Mouse (Mus musculus): Measurements from ENCODE around the gene Plekhb2. TPM values are rescaled to one million over a fixed set of nuclear protein-coding genes. Genes with fewer than 3 reads are reported as not detected.
A peak's percentile ranks its signal among the peaks of the same experiment; 100 is the strongest.

Gene Plekhb2
- polyA plus RNA-seq, 1 experiment from 2014 or later = 11.6 TPM

DNA sequence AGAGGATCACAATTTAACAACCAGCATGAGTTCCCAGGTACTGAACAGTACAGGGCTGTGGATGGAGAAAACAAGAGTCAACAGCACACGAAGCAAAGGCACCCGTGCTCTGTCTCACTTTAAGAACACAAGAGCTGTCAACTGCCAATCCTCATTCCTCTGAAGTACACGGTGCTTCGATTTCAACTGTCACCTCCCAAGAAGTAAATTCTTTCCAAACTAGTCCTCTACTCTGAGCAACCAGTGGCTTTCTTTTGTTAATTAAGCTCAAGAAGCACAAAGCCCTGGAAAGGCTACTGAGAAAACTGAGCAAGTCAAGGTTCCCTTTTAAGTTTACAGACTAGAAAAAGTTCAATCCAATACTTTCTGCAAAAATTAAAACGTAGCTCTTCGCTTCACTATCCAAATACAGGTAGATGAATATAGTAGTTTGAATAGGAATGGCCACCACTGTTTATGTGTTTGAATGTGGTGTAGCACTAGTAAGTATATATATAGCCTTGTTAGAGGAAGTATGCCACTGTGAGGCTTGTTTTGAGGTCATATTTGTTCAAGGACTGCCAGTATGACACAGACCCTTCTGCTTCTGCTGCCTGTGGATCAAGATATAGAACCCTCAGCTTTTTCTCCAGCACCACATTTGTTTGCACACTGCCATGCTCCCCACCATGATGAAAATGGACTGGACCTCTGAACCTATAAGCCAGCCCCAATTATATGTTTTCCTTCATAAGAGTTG lies 11.7 kb upstream of the Plekhb2 start:
- no peak overlapping the region for H3K4me3 ChIP-seq
- 71% methylated on average over 6 of the region's 6 CpGs for WGBS
- no peak overlapping the region for H3K27ac ChIP-seq
- peaks cover 38% of the 10 kb centered on the region for H3K4me1 ChIP-seq
- no peaks in the 10 kb centered on the region for H3K27me3 ChIP-seq
- H3K36me3 ChIP-seq = peaks cover 20% of the 10 kb centered on the region
- no peak overlapping the region for H3K9ac ChIP-seq
- H3K4me2 ChIP-seq = no peak overlapping the region
- ATAC-seq (ENCODE audit: insufficient number of reproducible peaks, insufficient read depth, low FRiP score, low TSS enrichment, low read depth) = no peak
- H3K9me3 ChIP-seq = no peaks in the 10 kb centered on the region

- no peak for ATAC-seq (ENCODE audit: insufficient number of reproducible peaks, insufficient read depth, low FRiP score, low TSS enrichment, low read depth)
- H3K4me2 ChIP-seq = no peak overlapping the region
- no peak overlapping the region for H3K9ac ChIP-seq
- no peaks in the 10 kb centered on the region for H3K27me3 ChIP-seq
- H3K9me3 ChIP-seq = no peaks in the 10 kb centered on the region
- peaks cover 35% of the 10 kb centered on the region for H3K4me1 ChIP-seq
- no peak overlapping the region for H3K27ac ChIP-seq
- peaks cover 20% of the 10 kb centered on the region for H3K36me3 ChIP-seq
- H3K4me3 ChIP-seq = no peak overlapping the region
- 56% methylated on average over 12 of the region's 12 CpGs for WGBS
These were observed 10.5 kb upstream of the Plekhb2 start for GRCm38 (mm10) chr1:34839241-34839640.

- WGBS = under 1% methylated on average over 12 of the region's 12 CpGs
These were observed 7.9 kb upstream of the Plekhb2 start for GRCm38 (mm10) chr1:34841709-34842388.

GRCm38 (mm10) chr1:34842389-34842861 lies 7.4 kb upstream of the Plekhb2 start:
- peak overlapping the region; percentile 81 for H3K4me2 ChIP-seq
- peak overlapping the region; percentile 72 for H3K4me3 ChIP-seq
- peak overlapping the region; percentile 97 for H3K27ac ChIP-seq
- H3K9me3 ChIP-seq = no peaks in the 10 kb centered on the region
- H3K27me3 ChIP-seq = no peaks in the 10 kb centered on the region
- ATAC-seq (ENCODE audit: insufficient number of reproducible peaks, insufficient read depth, low FRiP score, low TSS enrichment, low read depth) = peak; percentile 85
- no peaks in the 10 kb centered on the region for H3K36me3 ChIP-seq
- H3K9ac ChIP-seq = peak overlapping the region; percentile 94
- WGBS = under 1% methylated on average over 37 of the region's 51 CpGs
- peaks cover 33% of the 10 kb centered on the region for H3K4me1 ChIP-seq

More at GRCm38 (mm10) chr1:34841709-34842388, 7.9 kb upstream of the Plekhb2 start:
- Histone ChIP-seq H3K9ac (peak overlapping the region; percentile 94), H3K4me2 (peak overlapping the region; percentile 81), H3K4me1 (peaks cover 33% of the 10 kb centered on the region), H3K36me3 (no peaks in the 10 kb centered on the region), H3K9me3 (no peaks in the 10 kb centered on the region), H3K27me3 (no peaks in the 10 kb centered on the region), H3K27ac (peak overlapping the region; percentile 97), H3K4me3 (peak overlapping the region; percentile 72)
- ATAC-seq (ENCODE audit: insufficient number of reproducible peaks, insufficient read depth, low FRiP score, low TSS enrichment, low read depth) = no peak

DNA sequence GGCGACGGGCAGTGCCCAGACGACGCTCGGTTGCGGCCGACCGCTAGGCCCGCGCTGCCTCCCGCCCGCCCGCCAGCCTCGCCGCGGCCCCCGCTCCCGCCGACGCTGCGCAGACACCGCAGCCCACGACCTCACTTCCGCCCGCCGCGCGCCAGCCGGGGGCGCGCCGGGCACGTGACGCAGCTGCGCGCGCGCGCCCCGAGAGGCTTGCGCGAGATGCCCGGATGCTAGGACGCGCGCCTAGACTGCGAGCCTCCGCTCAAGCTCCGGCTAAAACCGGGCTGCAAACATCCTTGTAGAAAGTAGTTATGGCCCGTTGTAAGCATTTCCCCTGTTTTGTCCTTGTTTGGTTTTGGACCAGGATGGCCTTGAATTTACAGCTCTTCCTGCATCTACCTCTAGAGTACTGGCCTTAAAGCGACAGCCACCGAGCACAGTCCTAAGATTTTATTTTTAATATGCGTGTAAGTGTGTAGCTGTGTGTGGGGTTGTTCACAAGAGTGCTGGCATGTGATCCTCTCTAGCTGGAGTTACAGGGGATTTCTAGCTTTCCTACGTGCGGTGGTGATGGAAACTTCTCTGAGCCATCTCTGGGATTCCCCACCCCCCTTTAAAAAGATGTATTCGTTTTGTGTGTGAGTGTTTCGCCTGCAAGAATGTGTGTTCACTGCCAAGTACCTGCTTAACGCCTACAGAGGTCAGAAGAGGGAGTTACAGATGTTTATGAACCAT lies 6.7 kb upstream of the Plekhb2 start, which contains the start of gene Fam168b:
Gene Fam168b, minus strand, starts transcription at position 179 of the 732 bp plus-strand sequence.
- peak within 1 kb of the TSS; percentile 72 for H3K4me3 ChIP-seq
- H3K4me2 ChIP-seq = peak within 1 kb of the TSS; percentile 81
- peaks cover 29% of the 10 kb centered on the region for H3K4me1 ChIP-seq
- H3K27me3 ChIP-seq = no peaks in the 10 kb centered on the region
- ATAC-seq (ENCODE audit: insufficient number of reproducible peaks, insufficient read depth, low FRiP score, low TSS enrichment, low read depth) = peak; percentile 79
- 1% methylated on average over 34 of the region's 59 CpGs for WGBS
- H3K9ac ChIP-seq = peak within 1 kb of the TSS; percentile 94
- peak within 1 kb of the TSS; percentile 97 for H3K27ac ChIP-seq
- H3K36me3 ChIP-seq = no peaks in the 10 kb centered on the region
- no peaks in the 10 kb centered on the region for H3K9me3 ChIP-seq

DNA sequence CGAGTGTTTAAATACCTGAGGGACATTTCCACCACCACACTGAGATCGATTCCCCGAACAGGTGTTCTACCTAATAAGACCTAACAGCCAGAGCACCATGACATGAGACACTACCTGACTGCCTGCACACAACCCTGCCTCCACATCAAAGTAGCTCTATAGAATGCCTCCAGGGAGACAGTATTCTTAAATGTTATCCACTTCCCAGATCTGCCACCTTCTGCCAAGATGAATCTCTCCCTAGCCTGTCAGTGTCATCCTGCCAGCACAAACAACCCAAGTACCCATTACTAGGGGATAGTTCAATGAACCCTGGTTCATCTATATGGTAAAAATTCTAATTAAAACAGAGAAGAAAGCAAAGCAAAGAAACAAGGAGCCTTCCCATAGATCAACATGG lies 2.7 kb upstream of the Plekhb2 start:
- H3K9me3 ChIP-seq = no peaks in the 10 kb centered on the region
- WGBS = 80% methylated on average over 3 of the region's 3 CpGs
- H3K4me1 ChIP-seq = 0 out of 2 replicates have a peak, but pooled peaks cover 3% of the 10 kb centered on the region
- H3K9ac ChIP-seq = no peak overlapping the region
- no peak overlapping the region for H3K4me2 ChIP-seq
- no peak overlapping the region for H3K27ac ChIP-seq
- H3K36me3 ChIP-seq = no peaks in the 10 kb centered on the region
- no peak for ATAC-seq (ENCODE audit: insufficient number of reproducible peaks, insufficient read depth, low FRiP score, low TSS enrichment, low read depth)
- no peaks in the 10 kb centered on the region for H3K27me3 ChIP-seq
- H3K4me3 ChIP-seq = no peak overlapping the region

- ATAC-seq (ENCODE audit: insufficient number of reproducible peaks, insufficient read depth, low FRiP score, low TSS enrichment, low read depth) = peak; percentile 48; the same call in 1 of the 2 replicates
- WGBS = 40% methylated on average over 11 of the region's 11 CpGs
- Histone ChIP-seq H3K4me2 (peak overlapping the region; percentile 86), H3K36me3 (no peaks in the 10 kb centered on the region), H3K4me1 (0 out of 2 replicates have a peak, but pooled peaks cover 3% of the 10 kb centered on the region), H3K27me3 (no peaks in the 10 kb centered on the region), H3K27ac (no peak overlapping the region), H3K9me3 (no peaks in the 10 kb centered on the region), H3K9ac (peak overlapping the region; percentile 82), H3K4me3 (peak overlapping the region; percentile 71)
These were observed 764 bp downstream of the Plekhb2 start for GRCm38 (mm10) chr1:34850343-34851136.

DNA sequence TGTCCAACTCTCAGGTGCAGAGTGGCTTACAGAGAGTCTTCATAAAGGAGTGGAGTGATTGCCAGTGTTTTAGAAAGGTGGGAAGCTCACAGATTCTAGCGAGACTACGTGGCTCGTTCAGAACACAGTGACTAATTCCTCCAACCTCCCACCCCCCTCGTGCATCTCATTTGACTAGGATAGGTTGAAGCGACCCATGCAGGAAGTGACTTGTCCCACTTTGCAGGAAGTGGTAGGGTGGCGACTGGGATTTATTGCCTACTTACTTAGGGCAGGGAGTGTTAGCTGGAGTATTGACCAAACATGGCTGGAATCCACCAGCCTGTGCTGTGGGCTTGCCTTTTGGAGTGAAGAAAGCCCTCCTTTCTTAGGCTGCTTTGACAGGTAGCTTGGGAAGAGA lies 1.8 kb downstream of the Plekhb2 start:
- Histone ChIP-seq H3K27me3 (no peaks in the 10 kb centered on the region), H3K36me3 (no peaks in the 10 kb centered on the region), H3K4me1 (0 out of 2 replicates have a peak, but pooled peaks cover 3% of the 10 kb centered on the region), H3K4me2 (no peak overlapping the region), H3K9ac (no peak overlapping the region), H3K4me3 (no peak overlapping the region), H3K9me3 (no peaks in the 10 kb centered on the region), H3K27ac (no peak overlapping the region)
- WGBS = 65% methylated on average over 6 of the region's 6 CpGs
- no peak for ATAC-seq (ENCODE audit: insufficient number of reproducible peaks, insufficient read depth, low FRiP score, low TSS enrichment, low read depth)

- Histone ChIP-seq H3K9ac (no peak overlapping the region), H3K27me3 (no peaks in the 10 kb centered on the region), H3K27ac (no peak overlapping the region), H3K36me3 (no peaks in the 10 kb centered on the region), H3K4me2 (no peak overlapping the region), H3K9me3 (no peaks in the 10 kb centered on the region), H3K4me1 (0 out of 2 replicates have a peak, but pooled peaks cover 3% of the 10 kb centered on the region), H3K4me3 (no peak overlapping the region)
- 75% methylated on average over 11 of the region's 11 CpGs for WGBS
- no peak for ATAC-seq (ENCODE audit: insufficient number of reproducible peaks, insufficient read depth, low FRiP score, low TSS enrichment, low read depth)
These were observed 2.5 kb downstream of the Plekhb2 start for GRCm38 (mm10) chr1:34852116-34852878.

- no peak for ATAC-seq (ENCODE audit: insufficient number of reproducible peaks, insufficient read depth, low FRiP score, low TSS enrichment, low read depth)
- Histone ChIP-seq H3K9ac (no peak overlapping the region), H3K27ac (no peak overlapping the region), H3K27me3 (no peaks in the 10 kb centered on the region), H3K4me3 (no peak overlapping the region), H3K4me1 (0 out of 2 replicates have a peak, but pooled peaks cover 3% of the 10 kb centered on the region), H3K36me3 (no peaks in the 10 kb centered on the region), H3K9me3 (no peaks in the 10 kb centered on the region), H3K4me2 (no peak overlapping the region)
- 86% methylated on average over 2 of the region's 2 CpGs for WGBS
These were observed 4.0 kb downstream of the Plekhb2 start for GRCm38 (mm10) chr1:34853786-34854185.
